Mouse (Mus musculus): Measurements from ENCODE around the gene Lrrc56. TPM values are rescaled to one million over a fixed set of nuclear protein-coding genes. Genes with fewer than 3 reads are reported as not detected.

The Lrrc56 gene
- polyA plus RNA-seq, 1 experiment from 2014 or later, result 7.6 TPM

- H3K27me3 ChIP-seq (ENCODE audit: control insufficient read depth, insufficient read depth, low read length), result no peaks in the 10 kb centered on the region
- H3K4me1 ChIP-seq (replicated peaks; ENCODE audit: control insufficient read depth, insufficient read depth, low read length), result peaks cover 32% of the 10 kb centered on the region
- no peak overlapping the region for H3K4me3 ChIP-seq (replicated peaks; ENCODE audit: low read length)
- no peak overlapping the region for H3K4me2 ChIP-seq (replicated peaks)
- no peak overlapping the region for H3K27ac ChIP-seq
- H3K9me3 ChIP-seq (ENCODE audit: control insufficient read depth, low read length), result no peaks in the 10 kb centered on the region
- H3K36me3 ChIP-seq (replicated peaks; ENCODE audit: control insufficient read depth, insufficient read depth), result no peaks in the 10 kb centered on the region; the same call in 1 of the 2 replicates
- WGBS, result 100% methylated on average over 1 of the region's 1 CpGs
- no peak for ATAC-seq (ENCODE audit: low FRiP score)
- DNase-seq (ENCODE audit: low spot score), result no peak
- H3K9ac ChIP-seq, result no peak overlapping the region
Measured at GRCm38 (mm10) chr7:141219558-141220099, 25.7 kb downstream of the Lrrc56 start.

GRCm38 (mm10) chr7:141220377-141220776 is 26.4 kb downstream of the Lrrc56 start:
- Histone ChIP-seq H3K4me2 (replicated peaks) (no peak overlapping the region), H3K27ac (no peak overlapping the region), H3K9me3 (ENCODE audit: control insufficient read depth, low read length) (no peaks in the 10 kb centered on the region), H3K4me1 (replicated peaks; ENCODE audit: control insufficient read depth, insufficient read depth, low read length) (peaks cover 27% of the 10 kb centered on the region), H3K9ac (no peak overlapping the region), H3K4me3 (replicated peaks; ENCODE audit: low read length) (no peak overlapping the region), H3K36me3 (replicated peaks; ENCODE audit: control insufficient read depth, insufficient read depth) (no peaks in the 10 kb centered on the region; the same call in 1 of the 2 replicates), H3K27me3 (ENCODE audit: control insufficient read depth, insufficient read depth, low read length) (no peaks in the 10 kb centered on the region)
- WGBS, result 85% methylated on average over 1 of the region's 1 CpGs
- DNase-seq (ENCODE audit: low spot score) (no peak), ATAC-seq (ENCODE audit: low FRiP score) (no peak)

GRCm38 (mm10) chr7:141221249-141222125 is 27.5 kb downstream of the Lrrc56 start:
- H3K27ac ChIP-seq, result peak overlapping the region; percentile 68
- 3% methylated on average over 43 of the region's 44 CpGs for WGBS
- H3K9ac ChIP-seq, result peak overlapping the region; percentile 64
- H3K4me1 ChIP-seq (replicated peaks; ENCODE audit: control insufficient read depth, insufficient read depth, low read length), result peaks cover 23% of the 10 kb centered on the region
- H3K27me3 ChIP-seq (ENCODE audit: control insufficient read depth, insufficient read depth, low read length), result no peaks in the 10 kb centered on the region
- peak overlapping the region; percentile 36 for H3K4me3 ChIP-seq (replicated peaks; ENCODE audit: low read length)
- H3K4me2 ChIP-seq (replicated peaks), result peak overlapping the region; percentile 76
- peak; percentile 96 for ATAC-seq (ENCODE audit: low FRiP score)
- no peaks in the 10 kb centered on the region; the same call in 1 of the 2 replicates for H3K36me3 ChIP-seq (replicated peaks; ENCODE audit: control insufficient read depth, insufficient read depth)
- DNase-seq (ENCODE audit: low spot score), result peak; percentile 93
- H3K9me3 ChIP-seq (ENCODE audit: control insufficient read depth, low read length), result no peaks in the 10 kb centered on the region

- Histone ChIP-seq H3K36me3 (replicated peaks; ENCODE audit: control insufficient read depth, insufficient read depth) (no peaks in the 10 kb centered on the region; the same call in 1 of the 2 replicates), H3K4me3 (replicated peaks; ENCODE audit: low read length) (peak overlapping the region; percentile 36), H3K4me1 (replicated peaks; ENCODE audit: control insufficient read depth, insufficient read depth, low read length) (peaks cover 18% of the 10 kb centered on the region), H3K27me3 (ENCODE audit: control insufficient read depth, insufficient read depth, low read length) (no peaks in the 10 kb centered on the region), H3K9ac (peak overlapping the region; percentile 64), H3K4me2 (replicated peaks) (peak overlapping the region; percentile 76), H3K27ac (peak overlapping the region; percentile 68), H3K9me3 (ENCODE audit: control insufficient read depth, low read length) (no peaks in the 10 kb centered on the region)
- 8% methylated on average over 8 of the region's 8 CpGs for WGBS
- DNase-seq (ENCODE audit: low spot score) (peak; percentile 24), ATAC-seq (ENCODE audit: low FRiP score) (no peak)
Measured at GRCm38 (mm10) chr7:141222126-141222467, 28.1 kb downstream of the Lrrc56 start.

- H3K9ac ChIP-seq, result no peak overlapping the region
- no peak overlapping the region for H3K4me2 ChIP-seq (replicated peaks)
- DNase-seq (ENCODE audit: low spot score), result no peak
- ATAC-seq (ENCODE audit: low FRiP score), result no peak
- H3K4me1 ChIP-seq (replicated peaks; ENCODE audit: control insufficient read depth, insufficient read depth, low read length), result peaks cover 18% of the 10 kb centered on the region
- H3K9me3 ChIP-seq (ENCODE audit: control insufficient read depth, low read length), result no peaks in the 10 kb centered on the region
- no peaks in the 10 kb centered on the region for H3K27me3 ChIP-seq (ENCODE audit: control insufficient read depth, insufficient read depth, low read length)
- no peak overlapping the region for H3K4me3 ChIP-seq (replicated peaks; ENCODE audit: low read length)
- WGBS, result 91% methylated on average over 4 of the region's 4 CpGs
- no peak overlapping the region for H3K27ac ChIP-seq
- no peaks in the 10 kb centered on the region; the same call in 1 of the 2 replicates for H3K36me3 ChIP-seq (replicated peaks; ENCODE audit: control insufficient read depth, insufficient read depth)
Measured at GRCm38 (mm10) chr7:141222696-141223215, 28.8 kb downstream of the Lrrc56 start.

GRCm38 (mm10) chr7:141226535-141226934 is 32.6 kb downstream of the Lrrc56 start:
- 87% methylated on average over 6 of the region's 6 CpGs for WGBS
- no peak overlapping the region for H3K9ac ChIP-seq
- no peak overlapping the region for H3K4me3 ChIP-seq (replicated peaks; ENCODE audit: low read length)
- DNase-seq (ENCODE audit: low spot score), result no peak
- peaks cover 25% of the 10 kb centered on the region for H3K4me1 ChIP-seq (replicated peaks; ENCODE audit: control insufficient read depth, insufficient read depth, low read length)
- no peak overlapping the region for H3K4me2 ChIP-seq (replicated peaks)
- no peaks in the 10 kb centered on the region for H3K9me3 ChIP-seq (ENCODE audit: control insufficient read depth, low read length)
- H3K27me3 ChIP-seq (ENCODE audit: control insufficient read depth, insufficient read depth, low read length), result no peaks in the 10 kb centered on the region
- ATAC-seq (ENCODE audit: low FRiP score), result no peak
- peaks cover 13% of the 10 kb centered on the region for H3K36me3 ChIP-seq (replicated peaks; ENCODE audit: control insufficient read depth, insufficient read depth)
- H3K27ac ChIP-seq, result no peak overlapping the region

GRCm38 (mm10) chr7:141227796-141228195 is 33.8 kb downstream of the Lrrc56 start:
- peak overlapping the region; percentile 96; the same call in 1 of the 2 replicates for H3K27ac ChIP-seq
- H3K9me3 ChIP-seq (ENCODE audit: control insufficient read depth, low read length), result no peaks in the 10 kb centered on the region
- no peak overlapping the region for H3K9ac ChIP-seq
- H3K27me3 ChIP-seq (ENCODE audit: control insufficient read depth, insufficient read depth, low read length), result no peaks in the 10 kb centered on the region
- no peak overlapping the region for H3K4me3 ChIP-seq (replicated peaks; ENCODE audit: low read length)
- DNase-seq (ENCODE audit: low spot score), result no peak
- no peak for ATAC-seq (ENCODE audit: low FRiP score)
- peak overlapping the region; percentile 98 for H3K4me2 ChIP-seq (replicated peaks)
- peaks cover 26% of the 10 kb centered on the region for H3K36me3 ChIP-seq (replicated peaks; ENCODE audit: control insufficient read depth, insufficient read depth)
- 76% methylated on average over 4 of the region's 4 CpGs for WGBS
- peaks cover 15% of the 10 kb centered on the region for H3K4me1 ChIP-seq (replicated peaks; ENCODE audit: control insufficient read depth, insufficient read depth, low read length)

GRCm38 (mm10) chr7:141228279-141229067 is 34.5 kb downstream of the Lrrc56 start, which contains the start of gene Phrf1:
Phrf1 (plus strand) TSS chr7:141228784.
- DNase-seq (ENCODE audit: low spot score) (peak; percentile 95), ATAC-seq (ENCODE audit: low FRiP score) (peak; percentile 93)
- H3K27me3 ChIP-seq (ENCODE audit: control insufficient read depth, insufficient read depth, low read length), result no peaks in the 10 kb centered on the region
- WGBS, result under 1% methylated on average over 76 of the region's 76 CpGs
- H3K9ac ChIP-seq, result peak within 1 kb of the TSS; percentile 98
- H3K4me3 ChIP-seq (replicated peaks; ENCODE audit: low read length), result peak within 1 kb of the TSS; percentile 100
- peaks cover 32% of the 10 kb centered on the region for H3K36me3 ChIP-seq (replicated peaks; ENCODE audit: control insufficient read depth, insufficient read depth)
- no peaks in the 10 kb centered on the region for H3K9me3 ChIP-seq (ENCODE audit: control insufficient read depth, low read length)
- peak within 1 kb of the TSS; percentile 96 for H3K27ac ChIP-seq
- H3K4me2 ChIP-seq (replicated peaks), result peak within 1 kb of the TSS; percentile 98
- H3K4me1 ChIP-seq (replicated peaks; ENCODE audit: control insufficient read depth, insufficient read depth, low read length), result peaks cover 14% of the 10 kb centered on the region

GRCm38 (mm10) chr7:141229702-141230101 is 35.7 kb downstream of the Lrrc56 start:
- 61% methylated on average over 6 of the region's 6 CpGs for WGBS
- DNase-seq (ENCODE audit: low spot score) (no peak), ATAC-seq (ENCODE audit: low FRiP score) (no peak)
- Histone ChIP-seq H3K4me2 (replicated peaks) (peak overlapping the region; percentile 98), H3K27me3 (ENCODE audit: control insufficient read depth, insufficient read depth, low read length) (no peaks in the 10 kb centered on the region), H3K4me3 (replicated peaks; ENCODE audit: low read length) (peak overlapping the region; percentile 100), H3K27ac (no peak overlapping the region), H3K36me3 (replicated peaks; ENCODE audit: control insufficient read depth, insufficient read depth) (peaks cover 45% of the 10 kb centered on the region), H3K9me3 (ENCODE audit: control insufficient read depth, low read length) (no peaks in the 10 kb centered on the region), H3K4me1 (replicated peaks; ENCODE audit: control insufficient read depth, insufficient read depth, low read length) (peaks cover 14% of the 10 kb centered on the region), H3K9ac (peak overlapping the region; percentile 98)

All from hindbrain, embryonic 14.5 days (tissue).